Mouse (Mus musculus): Measurements from ENCODE around the gene Phex. TPM values are rescaled to one million over a fixed set of nuclear protein-coding genes. Genes with fewer than 3 reads are reported as not detected.

The Phex gene
- polyA plus RNA-seq, 1 experiment from 2014 or later: 0.18 TPM

GRCm38 (mm10) chrX:157164142-157164541 is 251.0 kb downstream of the Phex start:
- no peaks in the 10 kb centered on the region for H3K9me3 ChIP-seq
- no peak overlapping the region for H3K27ac ChIP-seq (replicated peaks)
- no peak overlapping the region for H3K9ac ChIP-seq (replicated peaks)
- WGBS: 68% methylated on average over 3 of the region's 3 CpGs
- H3K4me3 ChIP-seq: no peak overlapping the region
- no peak overlapping the region for H3K4me2 ChIP-seq (replicated peaks)
- ATAC-seq (ENCODE audit: low FRiP score, low read depth): no peak
- H3K36me3 ChIP-seq: no peaks in the 10 kb centered on the region
- H3K27me3 ChIP-seq: no peaks in the 10 kb centered on the region
- H3K4me1 ChIP-seq: no peaks in the 10 kb centered on the region

DNA sequence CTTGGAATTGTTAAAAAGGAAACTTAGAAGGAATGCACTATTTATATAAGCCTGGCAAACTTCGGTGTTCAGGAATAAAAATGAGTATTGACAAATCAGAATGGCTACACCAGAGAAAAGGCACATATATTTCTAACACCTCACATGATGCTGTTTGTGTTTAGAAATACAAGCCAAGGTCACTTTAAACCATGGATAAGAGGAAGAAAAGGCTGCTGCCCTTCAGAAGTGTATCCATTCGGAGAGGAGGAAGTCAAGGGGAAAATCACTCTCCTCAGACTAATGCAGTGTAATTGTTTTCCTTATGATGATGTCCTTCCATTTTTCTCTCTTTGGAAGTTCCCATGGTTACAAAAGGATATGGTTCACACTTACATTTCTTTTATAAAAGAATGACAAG is 251.7 kb downstream of the Phex start:
- no peak overlapping the region for H3K9ac ChIP-seq (replicated peaks)
- H3K4me2 ChIP-seq (replicated peaks): no peak overlapping the region
- H3K27ac ChIP-seq (replicated peaks): no peak overlapping the region
- WGBS: 69% methylated on average over 2 of the region's 2 CpGs
- no peaks in the 10 kb centered on the region for H3K9me3 ChIP-seq
- no peaks in the 10 kb centered on the region for H3K27me3 ChIP-seq
- no peaks in the 10 kb centered on the region for H3K4me1 ChIP-seq
- no peak overlapping the region for H3K4me3 ChIP-seq
- ATAC-seq (ENCODE audit: low FRiP score, low read depth): no peak
- no peaks in the 10 kb centered on the region for H3K36me3 ChIP-seq

DNA sequence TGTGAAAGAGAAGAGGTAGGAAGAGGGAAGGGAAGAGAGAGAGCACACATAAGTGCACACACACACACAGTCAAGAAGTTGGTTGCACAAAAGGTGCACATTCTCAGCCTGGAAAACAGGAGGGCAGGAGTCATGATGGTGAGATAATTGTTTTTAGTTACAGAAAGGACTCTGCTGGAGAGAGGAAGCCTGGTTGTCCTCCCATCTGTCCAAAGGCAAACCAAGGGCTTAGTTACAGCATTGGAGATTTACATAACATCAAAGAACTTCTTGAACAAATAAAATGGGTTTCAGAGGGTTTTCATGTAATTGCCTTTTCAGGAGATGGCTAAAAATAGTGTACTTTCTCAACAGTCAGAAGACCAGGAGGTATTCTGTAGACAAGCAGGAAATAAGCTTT is 270.4 kb downstream of the Phex start:
- Histone ChIP-seq H3K4me2 (replicated peaks) (no peak overlapping the region), H3K4me1 (no peaks in the 10 kb centered on the region), H3K9ac (replicated peaks) (no peak overlapping the region), H3K4me3 (no peak overlapping the region), H3K36me3 (no peaks in the 10 kb centered on the region), H3K27me3 (no peaks in the 10 kb centered on the region), H3K27ac (replicated peaks) (no peak overlapping the region), H3K9me3 (no peaks in the 10 kb centered on the region)
- no peak for ATAC-seq (ENCODE audit: low FRiP score, low read depth)

GRCm38 (mm10) chrX:157139601-157140000 is 275.5 kb downstream of the Phex start:
- no peak overlapping the region for H3K27ac ChIP-seq (replicated peaks)
- no peak for ATAC-seq (ENCODE audit: low FRiP score, low read depth)
- H3K36me3 ChIP-seq: no peaks in the 10 kb centered on the region
- H3K4me1 ChIP-seq: no peaks in the 10 kb centered on the region
- WGBS: 82% methylated on average over 6 of the region's 6 CpGs
- H3K9me3 ChIP-seq: no peaks in the 10 kb centered on the region
- no peaks in the 10 kb centered on the region for H3K27me3 ChIP-seq
- H3K4me3 ChIP-seq: no peak overlapping the region
- H3K9ac ChIP-seq (replicated peaks): no peak overlapping the region
- H3K4me2 ChIP-seq (replicated peaks): no peak overlapping the region

Small RNAs within 50 kb of the gene (microRNA-seq; reads per million reads assigned to microRNA genes)
- gene Gm23798: not detected

Other genes starting within 250 kb of the Phex start
- gene Sms, start 77.0 kb upstream of the Phex start, polyA plus RNA-seq (2016; fragmentation: Nextera tagmentation; extraction: Ambion mirVana): 102 and 112 TPM in 2 replicates
- gene Yy2, start 153.7 kb upstream of the Phex start, polyA plus RNA-seq (2016; fragmentation: Nextera tagmentation; extraction: Ambion mirVana): 3.6 and 5.6 TPM in 2 replicates
- 23.0 and 24.4 TPM in 2 replicates for gene Mbtps2, start 183.4 kb upstream of the Phex start, polyA plus RNA-seq (2016; fragmentation: Nextera tagmentation; extraction: Ambion mirVana)